Mouse (Mus musculus) liver, embryonic 14.5 days (tissue): ENCODE data around the gene Rmdn2. TPM values are rescaled to one million over a fixed set of nuclear protein-coding genes. Genes with fewer than 3 reads are reported as not detected.

ENCODE experiments used
- ATAC-seq: fragments of 200-750 bp; cut with Nextera tagmentation; 2 replicates; pipeline ENCODE4 v1.8.0; 2017; ENCODE audit warnings: moderate number of reproducible peaks, mild to moderate bottlenecking, moderate library complexity; ENCODE audit not compliant: insufficient read depth
- DNase-seq, 3 experiments: peaks; one replicate each; pipeline ENCODE4 v3.0.0-alpha.2; 2012 to 2013; ENCODE audit warnings: low read depth in 3 of 3, low spot score in 3 of 3
- H3K27ac ChIP-seq: fragments of 300-500 bp; sonication (generic); 2 replicates; pipeline ENCODE4 v1.5.1; 2014; ENCODE audit warnings: moderate library complexity, mild to moderate bottlenecking, control low read depth, inconsistent platforms
- H3K27me3 ChIP-seq: fragments of 300-500 bp; sonication (generic); 2 replicates; pipeline ENCODE4 v1.6.1; 2014; ENCODE audit warnings: mild to moderate bottlenecking, low read length, moderate library complexity; ENCODE audit not compliant: control insufficient read depth, insufficient read depth
- H3K36me3 ChIP-seq: fragments of 300-500 bp; sonication (generic); replicated peaks from 2 replicates; pipeline ENCODE4 v1.6.1; 2014; ENCODE audit warnings: low read depth; ENCODE audit not compliant: control insufficient read depth, insufficient read depth
- H3K4me1 ChIP-seq, 2 experiments: fragments of 200-500 bp in 1 of 2; fragments of 300-500 bp in 1 of 2; sonication (generic) in 1 of 2; replicated peaks; 2 replicates each; pipeline ENCODE4 v1.6.1; 2012 to 2014; ENCODE audit warnings: antibody characterized with exemption in 1 of 2, inconsistent platforms in 1 of 2, low read length in 1 of 2; ENCODE audit not compliant: control insufficient read depth in 2 of 2, insufficient read depth in 2 of 2
- H3K4me2 ChIP-seq: fragments of 300-500 bp; sonication (generic); 2 replicates; pipeline ENCODE4 v1.6.1; 2014; ENCODE audit warnings: low read depth, mild to moderate bottlenecking, control low read depth, moderate library complexity
- H3K4me3 ChIP-seq, 2 experiments: fragments of 200-500 bp in 1 of 2; fragments of 300-500 bp in 1 of 2; sonication (generic) in 1 of 2; 2 replicates each; pipeline ENCODE4 v1.5.1; 2012 to 2014; ENCODE audit warnings: low read depth in 2 of 2, low read length in 2 of 2, mild to moderate bottlenecking in 2 of 2, control low read depth in 1 of 2, inconsistent platforms in 1 of 2, moderate library complexity in 1 of 2; ENCODE audit not compliant: insufficient read depth in 1 of 2
- H3K9ac ChIP-seq: fragments of 300-500 bp; sonication (generic); replicated peaks from 2 replicates; pipeline ENCODE4 v1.6.1; 2014; ENCODE audit warnings: mild to moderate bottlenecking, control low read depth, moderate library complexity
- H3K9me3 ChIP-seq: fragments of 300-500 bp; sonication (generic); 2 replicates; pipeline ENCODE4 v1.6.1; 2016; ENCODE audit warnings: low read length, mixed read lengths; ENCODE audit not compliant: control insufficient read depth
- CTCF ChIP-seq: IDR thresholded peaks from 2 replicates; pipeline ENCODE4 v1.5.1; 2016; ENCODE audit warnings: antibody characterized with exemption, low read depth, control low read depth
- EP300 ChIP-seq: IDR thresholded peaks from 2 replicates; pipeline ENCODE4 v1.6.1; 2016; ENCODE audit warnings: antibody characterized with exemption, low read depth
- WGBS: fragments of 180-500 bp; shearing (Covaris S2); extraction: QIAGEN DNeasy Blood & Tissue Kit; methylation state at CpG from one replicate; pipeline ENCODE4 v1.1.7; 2014; ENCODE audit not compliant: insufficient replicate concordance; 5-methylcytosine and 5-hydroxymethylcytosine counted together
- polyA plus RNA-seq, 2 experiments: library from polyadenylated mRNA; depleted of rRNA in 1 of 2; stranded (reverse) in 1 of 2; unstranded in 1 of 2; fragments of >200 nt; fragmentation: Nextera tagmentation in 1 of 2; extraction: Ambion mirVana in 1 of 2; gene quantifications; 2 replicates each; pipeline versions ENCODE4 v1.2.1 to v1.2.3; 2012 to 2014

The Rmdn2 gene
- polyA plus RNA-seq, 2 experiments, result 2.2 to 3.1 TPM

DNA sequence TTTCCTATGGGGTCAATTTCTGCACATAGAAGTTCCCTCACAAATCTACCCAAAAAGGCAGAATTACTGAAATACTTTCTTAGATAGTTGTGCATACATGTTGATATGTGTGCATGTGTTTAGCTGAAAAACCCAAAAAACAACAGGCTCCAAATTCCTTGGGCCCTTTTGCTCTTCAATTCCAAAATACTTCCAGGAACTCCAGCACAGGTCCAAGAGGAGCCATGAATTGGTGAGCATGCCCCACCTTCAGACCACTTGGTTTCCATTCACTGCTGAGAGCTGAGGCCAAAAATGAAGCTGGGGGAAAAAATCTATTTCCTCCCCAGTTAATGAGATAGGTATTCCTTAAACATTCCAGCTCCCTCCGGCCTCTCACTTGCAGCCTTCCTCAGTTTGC lies 98.1 kb downstream of the Rmdn2 start:
- H3K9ac ChIP-seq, result no peak overlapping the region
- H3K4me1 ChIP-seq, result no peaks in the 10 kb centered on the region
- ATAC-seq (no peak), DNase-seq (no peak)
- no peak overlapping the region for H3K4me2 ChIP-seq
- WGBS, result 36% methylated on average over 1 of the region's 1 CpGs
- peaks cover 39% of the 10 kb centered on the region for H3K27me3 ChIP-seq
- no peaks in the 10 kb centered on the region for H3K36me3 ChIP-seq
- no peak overlapping the region for H3K4me3 ChIP-seq
- H3K9me3 ChIP-seq, result no peaks in the 10 kb centered on the region
- H3K27ac ChIP-seq, result no peak overlapping the region
- TF ChIP-seq EP300, result no peak
- no peak for TF ChIP-seq CTCF

DNA sequence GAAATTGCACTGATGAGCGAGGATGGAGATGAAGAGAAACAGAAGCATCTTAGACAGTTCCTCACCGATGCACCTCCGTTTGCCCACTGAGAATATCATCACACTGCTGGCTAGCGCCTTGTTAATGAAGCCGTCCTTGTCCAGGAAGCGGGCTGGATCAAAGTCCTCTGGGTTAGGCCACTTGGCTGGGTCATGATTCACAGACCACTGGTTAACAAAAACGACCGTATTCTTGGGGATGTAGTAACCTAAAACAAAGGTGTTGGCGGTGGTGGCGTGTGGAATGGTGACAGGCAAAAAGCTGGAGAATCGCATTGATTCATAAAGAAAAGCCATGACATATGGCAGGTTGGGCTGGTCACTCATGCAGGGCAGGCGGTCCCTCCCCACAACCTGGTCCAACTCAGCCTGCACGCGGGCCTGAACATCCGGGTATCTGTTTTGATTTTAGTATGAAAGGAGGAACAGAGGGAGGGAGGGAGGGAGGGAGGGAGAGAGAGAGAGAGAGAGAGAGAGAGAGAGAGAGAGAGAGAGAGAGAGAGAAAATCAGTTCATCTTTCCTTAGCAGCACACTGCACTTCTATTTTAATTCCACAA lies 98.7 kb downstream of the Rmdn2 start:
- no peak for ATAC-seq
- Histone ChIP-seq H3K27me3 (peaks cover 45% of the 10 kb centered on the region), H3K27ac (no peak overlapping the region), H3K4me1 (no peaks in the 10 kb centered on the region), H3K9me3 (no peaks in the 10 kb centered on the region), H3K9ac (no peak overlapping the region), H3K4me3 (no peak overlapping the region), H3K4me2 (no peak overlapping the region), H3K36me3 (no peaks in the 10 kb centered on the region)
- 17% methylated on average over 15 of the region's 15 CpGs for WGBS
- DNase-seq, result no peak
- TF ChIP-seq CTCF, result no peak
- TF ChIP-seq EP300, result no peak

DNA sequence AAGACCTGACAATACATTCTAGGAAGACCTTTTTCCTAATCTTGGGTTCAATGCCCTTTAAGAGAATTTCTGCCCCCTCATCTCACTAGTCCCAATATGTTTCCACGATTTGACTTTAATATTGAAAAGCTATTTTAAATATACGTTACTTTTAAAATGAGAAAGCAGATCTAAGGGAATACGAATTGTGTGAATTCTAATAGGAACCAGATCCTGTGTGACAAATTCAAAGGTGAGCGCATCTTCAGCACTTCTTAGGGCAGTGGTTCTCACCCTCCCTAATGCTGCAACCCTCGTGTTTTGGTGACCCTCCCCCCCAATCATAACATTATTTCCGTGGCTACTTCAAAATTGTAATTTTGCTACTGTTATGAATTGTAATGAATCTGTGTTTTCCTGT lies 100.3 kb downstream of the Rmdn2 start:
- H3K27me3 ChIP-seq, result peaks cover 61% of the 10 kb centered on the region
- DNase-seq (no peak), ATAC-seq (no peak)
- H3K9me3 ChIP-seq, result no peaks in the 10 kb centered on the region
- H3K27ac ChIP-seq, result no peak overlapping the region
- no peak overlapping the region for H3K9ac ChIP-seq
- no peaks in the 10 kb centered on the region for H3K36me3 ChIP-seq
- no peak overlapping the region for H3K4me3 ChIP-seq
- H3K4me2 ChIP-seq, result no peak overlapping the region
- WGBS, result 16% methylated on average over 6 of the region's 6 CpGs
- TF ChIP-seq EP300 (no peak), CTCF (no peak)
- H3K4me1 ChIP-seq, result no peaks in the 10 kb centered on the region

DNA sequence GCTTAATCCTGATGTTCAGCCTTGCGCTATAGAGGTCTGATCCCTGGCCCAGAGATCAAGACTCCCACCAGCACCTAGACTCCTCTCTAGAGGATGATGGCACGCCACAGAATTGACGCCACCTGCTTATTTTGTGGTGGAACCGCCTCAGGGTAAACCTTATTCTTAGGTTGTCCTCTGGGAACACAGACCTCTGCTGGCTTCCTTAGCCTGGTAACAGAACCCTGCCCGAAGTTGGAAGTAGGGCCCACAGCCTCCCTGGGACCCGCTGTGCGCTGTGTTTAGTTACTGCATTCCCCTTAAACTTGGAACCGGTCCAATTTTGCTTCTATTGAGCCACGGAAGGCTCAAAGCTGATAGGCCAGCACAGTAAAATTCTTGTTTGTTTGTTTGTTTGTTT lies 100.9 kb downstream of the Rmdn2 start:
- peaks cover 66% of the 10 kb centered on the region for H3K27me3 ChIP-seq
- H3K4me2 ChIP-seq, result no peak overlapping the region
- DNase-seq (no peak), ATAC-seq (no peak)
- no peaks in the 10 kb centered on the region for H3K4me1 ChIP-seq
- WGBS, result 11% methylated on average over 9 of the region's 9 CpGs
- H3K36me3 ChIP-seq, result no peaks in the 10 kb centered on the region
- no peak overlapping the region for H3K27ac ChIP-seq
- H3K4me3 ChIP-seq, result no peak overlapping the region
- no peak for TF ChIP-seq CTCF
- H3K9me3 ChIP-seq, result no peaks in the 10 kb centered on the region
- H3K9ac ChIP-seq, result no peak overlapping the region

DNA sequence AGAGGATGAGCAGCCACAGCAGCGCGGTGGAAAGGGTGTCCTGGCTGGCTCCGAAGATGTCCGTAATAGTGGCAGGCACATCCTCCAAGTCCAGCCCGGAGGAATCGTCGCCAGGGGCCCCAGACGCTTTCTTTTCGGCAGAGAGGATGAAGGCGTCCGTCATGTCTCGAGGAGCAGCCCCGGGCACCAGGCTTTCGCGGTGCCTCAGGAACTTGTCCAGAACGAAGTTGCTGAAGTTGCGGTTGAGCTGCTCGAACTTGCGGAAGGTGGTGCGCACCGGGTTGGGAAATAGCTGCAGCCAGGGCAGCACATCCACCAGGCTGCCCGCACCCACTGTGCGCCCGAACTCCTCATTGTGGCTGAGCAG lies 101.6 kb downstream of the Rmdn2 start:
- ATAC-seq (no peak), DNase-seq (no peak)
- WGBS, result 2% methylated on average over 24 of the region's 24 CpGs
- Histone ChIP-seq H3K4me2 (peak overlapping the region; percentile 41), H3K27ac (no peak overlapping the region), H3K27me3 (peaks cover 66% of the 10 kb centered on the region), H3K9ac (no peak overlapping the region), H3K9me3 (no peaks in the 10 kb centered on the region), H3K4me3 (peak overlapping the region in 1 of 2 experiments; percentile 29; a peak in 2 of 4 replicates), H3K4me1 (no peaks in the 10 kb centered on the region), H3K36me3 (no peaks in the 10 kb centered on the region)
- no peak for TF ChIP-seq EP300
- no peak for TF ChIP-seq CTCF
